Mouse (Mus musculus) CD4-positive helper T cell, adult 2 months (primary cell): ENCODE measurements around the gene Ube2i.

Experiments used
- DNase-seq: peaks from one replicate; pipeline ENCODE4 v3.0.0-alpha.2; 2012; ENCODE audit warnings: low read depth, missing footprints, low spot score

The Ube2i gene

DNA sequence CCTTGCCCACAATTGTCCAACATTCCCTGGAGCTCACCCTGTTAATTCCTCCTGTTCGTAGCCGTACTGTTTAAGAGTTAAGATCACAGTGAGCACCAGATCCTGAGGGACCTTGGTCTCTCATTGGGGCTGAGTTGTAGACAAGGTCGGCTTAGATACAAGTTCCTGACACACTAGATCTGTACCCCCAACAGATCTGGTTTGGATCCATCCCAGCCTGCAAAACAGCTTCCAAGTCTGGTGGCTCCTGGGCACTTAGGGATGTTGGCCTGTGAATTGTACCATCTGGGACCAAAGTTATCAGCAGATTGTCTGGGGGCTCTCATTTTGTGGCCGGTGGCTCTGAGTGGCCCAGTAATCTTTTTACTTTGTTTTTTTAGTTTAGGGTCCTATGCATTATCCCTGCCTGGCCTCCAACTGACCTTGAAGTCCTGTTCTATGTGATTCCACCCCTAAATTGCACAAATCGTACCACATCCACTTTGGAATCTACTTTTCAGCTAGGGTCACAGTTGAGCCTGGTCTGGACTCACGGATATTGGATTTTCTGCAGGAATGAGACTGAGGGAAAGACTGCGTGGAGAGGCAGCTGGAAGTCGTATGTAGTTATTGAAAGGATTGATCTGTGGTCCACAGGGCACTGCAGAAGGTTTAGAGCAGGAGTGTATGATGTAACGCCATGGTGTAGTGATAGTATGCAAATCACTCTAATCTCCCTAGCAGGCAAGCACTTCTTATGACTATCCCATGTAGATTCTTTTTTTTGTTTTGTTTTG lies at the start of gene Ube2i:
TSS of gene Ube2i (minus strand) at position 52 of the 776 bp plus-strand sequence.
- no peak for DNase-seq

DNA sequence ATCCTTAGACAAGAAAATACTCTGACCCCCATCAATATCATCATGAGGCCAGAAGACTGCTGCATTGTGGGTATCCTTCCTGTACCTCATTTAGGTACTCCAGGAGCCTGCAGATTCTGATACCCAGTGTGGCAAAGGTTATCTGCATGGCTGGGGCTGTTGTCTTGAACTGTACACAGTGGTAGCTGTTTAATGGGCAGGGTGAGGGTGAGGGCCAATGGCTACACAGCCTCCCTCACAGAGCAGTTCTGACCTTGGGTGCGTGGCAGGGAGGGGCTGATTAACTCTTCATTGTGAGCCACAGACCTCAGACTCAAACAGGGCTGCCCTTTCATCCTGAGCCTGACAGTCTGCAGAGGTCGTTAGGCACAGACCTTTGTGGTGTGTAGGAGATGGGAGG lies 48.5 kb upstream of the Ube2i start:
- DNase-seq, result no peak

DNA sequence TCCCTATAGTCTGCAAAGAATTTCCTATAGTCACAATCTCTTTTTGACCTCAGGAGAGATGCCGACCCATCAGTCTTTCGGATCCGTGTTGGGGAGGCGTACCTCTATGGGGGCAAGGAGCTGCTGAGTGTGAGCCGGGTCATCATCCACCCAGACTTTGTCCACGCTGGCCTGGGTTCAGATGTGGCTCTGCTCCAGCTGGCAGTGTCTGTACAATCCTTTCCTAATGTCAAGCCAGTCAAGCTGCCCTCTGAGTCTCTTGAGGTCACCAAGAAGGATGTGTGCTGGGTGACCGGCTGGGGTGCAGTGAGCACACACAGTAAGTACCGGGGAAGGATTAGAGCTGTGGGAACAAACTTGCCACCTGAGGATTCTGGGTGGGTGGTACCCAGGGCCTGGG lies 46.4 kb upstream of the Ube2i start:
- no peak for DNase-seq

DNA sequence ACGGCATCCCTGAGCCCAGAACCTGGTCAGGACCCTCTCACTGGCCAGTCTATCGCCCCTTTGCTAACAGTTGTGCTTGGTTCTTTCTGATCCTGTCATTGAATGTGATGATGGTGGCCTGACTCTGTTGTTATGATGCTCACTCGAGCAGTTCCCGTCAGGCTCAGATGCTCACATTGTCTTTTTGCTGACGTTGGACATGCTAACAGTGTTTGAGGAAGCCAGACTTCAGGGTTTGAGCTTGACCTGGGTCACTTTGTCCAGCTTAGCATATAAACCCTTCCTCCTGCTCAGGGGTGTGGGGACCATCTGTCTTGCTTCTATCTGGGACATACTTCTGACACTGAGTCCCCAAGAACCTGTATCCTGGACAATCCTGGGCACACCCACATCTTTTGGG lies 43.9 kb upstream of the Ube2i start, which contains the start of gene Prss29:
TSS of gene Prss29 (plus strand) at position 301 of the 400 bp plus-strand sequence.
- DNase-seq, result no peak

DNA sequence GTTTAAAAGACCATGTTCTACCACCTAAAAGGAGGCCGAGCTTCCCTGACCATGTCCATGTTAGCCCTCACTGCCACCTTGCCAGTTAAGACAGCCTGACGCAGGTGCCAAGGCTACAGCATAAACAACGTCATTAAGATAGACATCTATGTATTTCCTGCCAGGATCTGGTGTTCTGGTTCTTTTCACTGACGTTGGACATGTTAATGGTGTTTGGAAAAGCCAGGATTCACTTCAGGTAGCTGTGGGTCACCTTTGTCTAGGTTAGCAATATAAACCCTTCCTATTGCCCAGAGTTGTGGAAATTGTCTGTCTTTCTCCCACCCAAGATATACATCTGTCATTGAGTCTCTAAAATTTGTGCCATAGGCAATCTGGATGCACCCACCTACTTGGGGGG lies 33.9 kb upstream of the Ube2i start, which contains the start of gene Prss28:
TSS of gene Prss28 (plus strand) at position 301 of the 400 bp plus-strand sequence.
- no peak for DNase-seq

DNA sequence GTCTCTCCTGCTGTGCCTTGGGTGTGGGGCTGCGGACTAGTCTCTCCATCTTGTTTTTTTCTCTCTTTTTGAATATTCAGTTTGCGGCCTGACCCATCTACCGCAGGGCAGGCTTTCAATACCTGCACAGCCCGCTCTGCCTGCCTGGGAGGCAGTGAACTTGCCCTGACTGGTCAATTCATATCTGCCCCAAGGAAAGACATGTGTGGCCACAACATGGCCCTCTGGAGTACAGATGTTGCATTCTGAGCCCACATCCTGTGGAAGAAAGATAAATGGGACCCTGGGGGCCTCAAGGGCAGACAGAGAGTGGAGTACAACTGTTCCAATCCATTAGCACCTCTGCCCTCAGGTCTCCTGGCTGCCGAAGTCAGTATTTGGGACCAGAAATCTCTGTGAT lies 23.7 kb upstream of the Ube2i start, which contains the start of gene Prss34:
TSS of gene Prss34 (plus strand) at position 301 of the 400 bp plus-strand sequence.
- DNase-seq, result no peak

DNA sequence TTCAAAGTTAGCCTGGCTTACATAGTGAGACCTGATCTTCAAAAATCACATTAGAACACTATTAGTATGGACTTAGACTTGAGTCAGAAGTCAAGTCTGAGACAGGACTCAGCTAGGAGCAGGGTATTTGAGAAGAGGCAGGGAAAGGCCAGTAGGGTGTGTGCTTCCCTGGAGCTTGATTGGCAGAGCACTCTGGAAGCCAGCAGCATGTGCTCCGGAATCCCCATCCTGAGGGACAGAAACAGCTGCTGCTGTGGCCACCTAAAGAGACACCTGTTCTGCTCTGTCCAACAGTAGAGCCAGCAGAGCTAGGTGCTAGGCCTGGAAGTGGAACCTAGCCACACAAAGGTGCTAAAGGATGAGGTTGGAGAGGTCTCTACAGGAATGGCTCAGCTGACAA lies 19.7 kb upstream of the Ube2i start:
- DNase-seq, result no peak

DNA sequence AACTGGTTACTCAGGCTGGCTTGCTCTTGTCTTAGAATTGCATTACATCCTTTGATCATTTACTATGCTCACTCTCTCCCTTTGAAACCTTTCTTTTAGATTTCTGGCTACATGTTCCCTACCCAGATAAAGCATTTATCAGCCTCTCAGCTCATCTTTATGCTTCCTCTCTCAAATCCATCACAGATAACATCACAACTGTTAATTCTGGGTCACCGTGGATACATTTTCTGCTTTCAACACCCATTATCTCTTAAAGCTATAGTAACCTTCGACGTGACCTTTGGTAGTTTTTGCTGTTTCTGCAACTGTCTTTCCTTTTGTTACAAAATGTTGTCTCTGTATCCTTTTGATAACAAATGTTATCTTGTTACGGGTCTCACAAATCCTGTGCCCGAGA lies 19.1 kb upstream of the Ube2i start:
- DNase-seq, result no peak

DNA sequence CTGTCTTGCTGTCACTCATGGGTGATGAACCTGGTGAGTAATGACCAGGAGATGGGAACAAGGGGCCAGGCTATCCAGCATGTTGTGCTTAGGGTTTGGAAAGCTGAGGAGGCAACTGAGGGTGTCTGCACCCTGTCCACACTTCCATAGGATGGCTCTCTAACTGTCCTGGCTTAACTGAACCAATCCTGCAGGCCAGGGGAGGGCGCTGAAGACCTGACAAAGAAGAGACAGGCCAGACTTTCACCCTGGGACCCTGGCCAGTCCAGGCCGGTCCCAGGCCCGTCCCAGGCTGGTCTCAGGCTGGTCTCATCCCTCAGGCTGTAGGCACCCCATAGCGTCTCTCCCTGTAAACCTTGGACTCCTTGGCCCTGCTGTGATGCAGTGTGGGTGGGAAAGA lies 16.0 kb upstream of the Ube2i start:
- DNase-seq, result no peak

DNA sequence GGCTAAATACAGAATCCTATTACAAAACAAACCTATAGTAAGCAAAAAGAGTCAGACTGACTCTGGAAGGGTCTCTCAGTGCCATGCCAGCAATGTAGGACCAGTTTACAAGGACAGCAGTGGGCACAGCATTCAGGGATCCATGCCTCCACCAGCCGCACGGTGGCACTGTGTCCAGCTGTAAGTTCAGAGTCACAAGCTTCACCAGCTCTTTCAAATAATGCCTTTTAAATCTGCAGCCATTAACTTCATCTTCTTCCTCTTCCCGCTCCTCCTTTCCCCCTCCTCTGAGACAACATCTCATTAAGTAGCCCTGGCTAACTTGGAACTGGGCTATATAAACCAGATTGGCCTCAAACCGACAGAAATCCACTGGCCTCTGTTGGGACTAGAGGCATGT lies 14.4 kb upstream of the Ube2i start:
- DNase-seq, result peak; percentile 33

DNA sequence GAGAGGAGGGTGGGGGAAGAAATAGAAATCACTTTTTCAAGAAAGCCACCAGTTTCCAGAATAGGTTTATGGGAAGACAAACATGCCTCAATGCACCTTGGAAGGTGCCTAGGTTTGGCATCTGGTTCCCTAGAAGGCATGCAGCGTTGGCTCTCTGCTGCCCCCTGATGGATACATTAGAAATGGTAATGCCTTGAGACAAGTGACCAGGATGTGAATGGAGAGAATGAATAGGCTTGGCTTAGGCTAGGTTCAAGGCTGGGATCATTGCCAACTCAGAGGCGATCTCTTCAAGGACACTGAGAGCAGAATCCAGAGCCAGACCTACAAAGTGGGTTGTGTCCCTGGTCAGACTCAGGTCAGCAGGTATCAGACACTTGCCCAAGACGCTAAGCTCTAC lies 10.6 kb upstream of the Ube2i start:
- DNase-seq, result peak; percentile 75

DNA sequence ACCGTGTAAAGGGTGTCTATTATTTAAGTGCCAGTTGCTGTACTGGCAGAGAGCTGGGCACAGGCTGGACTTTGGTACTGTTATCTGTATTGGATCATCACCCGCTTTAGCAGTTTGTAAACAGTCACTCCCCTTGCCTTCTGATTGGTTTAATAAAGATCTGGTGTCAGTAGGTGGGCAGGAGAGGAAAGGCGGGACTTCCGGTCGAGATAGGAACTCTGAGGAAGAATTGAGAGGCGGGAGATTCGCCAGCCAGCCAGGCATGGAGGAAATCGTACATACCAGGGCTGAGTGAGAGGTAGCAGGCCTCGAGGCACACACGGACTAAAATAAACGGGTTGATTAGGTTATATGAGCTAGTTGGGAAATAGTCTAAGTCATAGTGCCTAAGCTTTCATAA lies 7.7 kb upstream of the Ube2i start:
- DNase-seq, result peak; percentile 53

DNA sequence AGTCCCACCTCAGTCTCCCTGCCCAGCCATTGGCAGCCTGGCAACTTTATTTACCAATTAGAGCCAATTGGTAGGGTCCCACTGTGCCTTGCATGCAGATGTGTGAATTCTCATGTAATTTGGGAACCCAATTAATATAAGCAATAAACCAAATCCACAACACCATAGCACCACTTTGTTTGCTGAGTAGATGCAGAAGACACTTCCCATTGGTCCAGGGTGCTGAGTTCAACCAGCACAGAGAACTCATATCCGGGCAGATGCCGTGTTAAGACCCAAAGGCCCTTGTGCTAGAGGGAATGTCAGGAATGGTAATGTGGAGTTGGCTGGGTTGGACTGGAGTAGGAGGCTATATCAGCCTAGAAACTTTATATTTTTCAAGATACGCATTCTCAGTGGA lies 1.4 kb upstream of the Ube2i start:
- no peak for DNase-seq

DNA sequence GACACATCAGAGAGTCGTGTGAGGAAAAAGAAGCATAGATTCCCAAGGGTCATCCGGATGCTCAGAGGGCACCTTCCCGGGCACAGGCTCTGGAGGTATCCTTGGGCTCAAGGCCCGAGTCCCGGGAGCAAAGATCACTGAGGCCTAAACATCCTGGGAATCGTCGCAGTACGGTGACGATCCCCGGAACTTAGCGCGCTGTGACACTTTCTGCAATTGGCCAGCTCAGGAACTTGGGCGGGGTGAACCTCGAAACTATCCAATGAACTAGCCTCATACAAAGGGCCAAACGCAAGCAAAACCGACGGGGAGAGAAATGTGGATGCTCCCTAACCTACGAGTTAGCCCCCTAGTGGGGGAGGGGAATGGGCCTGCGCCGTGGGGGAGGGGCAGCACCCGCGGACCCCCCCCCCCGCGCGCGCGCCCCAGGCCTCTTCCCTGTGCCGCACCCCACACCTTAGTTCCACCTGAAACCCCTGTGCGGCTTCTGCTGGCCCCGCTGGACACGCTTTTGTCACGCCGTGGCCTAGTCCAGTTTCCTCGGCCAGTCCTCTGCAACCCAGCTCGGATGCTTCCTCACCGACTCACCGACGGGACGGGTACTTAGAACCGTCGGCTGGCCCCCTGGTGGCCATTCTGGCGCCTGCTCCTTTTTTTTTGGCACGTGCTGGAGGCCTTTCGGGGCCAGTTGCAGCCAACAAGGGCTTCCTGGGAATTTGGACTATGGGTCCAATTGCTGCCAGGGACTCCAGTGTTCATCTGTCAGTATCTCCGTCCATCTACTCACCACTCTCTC lies 518 bp downstream of the Ube2i start:
- DNase-seq, result peak; percentile 99

DNA sequence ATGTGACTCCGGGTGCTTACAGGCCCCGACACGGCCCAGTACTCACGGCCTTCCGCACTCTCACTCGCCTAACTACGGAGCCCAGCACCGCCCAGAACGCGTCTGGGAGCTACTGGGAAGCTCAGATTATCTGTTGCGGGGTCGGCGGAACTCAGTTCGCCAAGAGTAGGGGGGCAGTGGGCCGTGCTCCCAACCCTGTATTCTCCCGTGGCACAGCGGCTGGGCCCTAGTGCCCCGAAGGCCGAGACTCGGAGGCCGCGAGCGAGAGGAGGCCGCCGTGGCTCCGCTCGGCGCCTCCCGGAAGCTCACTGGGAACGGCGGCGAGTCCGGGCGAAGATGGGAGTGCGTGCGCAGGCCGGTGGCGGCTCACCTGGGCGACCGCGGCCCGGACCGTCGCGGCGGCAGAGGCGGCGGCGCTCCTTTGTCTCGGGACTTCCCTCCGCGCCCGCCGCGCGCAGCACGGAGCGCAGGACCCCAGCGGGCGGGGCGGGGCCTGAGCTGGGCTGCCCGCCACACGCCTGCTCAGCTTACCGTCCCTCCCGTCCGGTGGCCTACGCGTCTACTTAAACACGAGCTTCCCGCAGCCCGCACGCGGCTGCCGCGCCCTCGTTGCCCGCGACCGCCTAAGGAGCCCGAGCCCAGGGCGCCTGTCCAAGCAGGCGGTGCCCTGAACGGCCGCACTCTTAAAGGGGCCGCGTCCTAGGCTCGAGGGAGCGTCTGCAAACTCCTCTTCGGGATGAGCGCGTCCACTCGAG lies 1.3 kb downstream of the Ube2i start:
- no peak for DNase-seq

DNA sequence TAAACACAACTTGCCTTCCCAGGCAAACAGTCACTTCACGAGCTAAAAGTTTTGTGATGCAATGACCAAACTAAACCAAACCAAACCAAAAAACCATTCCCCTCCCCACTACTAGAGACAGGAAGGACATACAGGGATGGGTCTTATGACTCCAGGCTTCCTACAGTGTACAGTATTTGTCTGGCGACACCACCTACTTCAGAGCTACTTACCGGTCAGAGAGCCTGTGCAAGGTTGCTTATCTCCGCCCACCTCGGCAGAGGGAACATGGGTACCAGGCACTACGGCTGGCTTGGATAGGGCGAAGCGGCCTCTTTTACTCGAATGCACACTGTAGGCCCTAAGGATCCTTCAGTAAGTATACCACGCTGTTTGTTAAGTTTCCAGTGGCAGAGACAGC lies 2.1 kb downstream of the Ube2i start:
- peak; percentile 37 for DNase-seq

DNA sequence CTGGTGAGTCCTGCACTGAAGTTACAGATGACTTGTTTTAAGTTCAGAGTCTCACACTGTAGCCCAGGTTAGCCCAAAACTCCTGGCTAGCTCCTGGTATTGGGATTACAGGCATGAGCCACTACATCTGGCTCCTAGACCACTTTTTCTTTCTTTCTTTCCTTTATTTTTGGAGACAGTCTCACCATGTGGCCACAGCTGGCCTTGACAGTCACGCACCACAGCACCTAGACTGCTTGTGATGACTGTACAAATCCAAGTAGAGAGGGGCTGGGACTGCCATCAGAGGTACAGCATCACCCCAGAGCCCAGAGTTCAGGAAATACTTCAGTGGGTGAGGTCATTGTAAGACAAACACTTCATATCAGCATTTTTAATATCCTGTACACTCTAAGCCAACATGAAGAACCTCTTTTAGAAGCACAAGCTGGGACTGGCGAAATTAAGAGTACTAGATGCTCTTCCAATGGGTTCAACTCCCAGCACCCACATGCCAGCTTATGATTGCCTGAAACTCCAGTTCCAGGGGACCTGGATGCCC lies 3.6 kb downstream of the Ube2i start:
- DNase-seq, result no peak

DNA sequence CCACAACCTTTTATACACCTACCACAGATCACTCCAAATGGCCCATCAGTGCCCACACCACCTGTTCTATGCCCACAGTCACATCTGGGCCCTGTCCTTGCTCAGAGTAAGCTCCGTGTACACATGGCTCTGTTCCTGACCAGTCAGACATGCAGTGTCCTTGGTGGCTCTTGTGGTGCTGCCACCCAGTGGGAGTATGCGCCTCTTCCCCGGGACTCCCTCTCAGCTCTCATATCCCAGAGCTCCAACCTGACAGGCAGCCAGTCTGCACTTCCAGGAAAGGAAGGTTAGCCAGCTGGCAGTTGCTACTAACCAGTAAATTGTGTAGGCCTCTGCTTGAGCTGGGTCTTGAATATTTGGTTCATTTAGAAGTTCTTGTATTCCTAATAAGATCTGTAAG lies 10.0 kb downstream of the Ube2i start:
- no peak for DNase-seq

DNA sequence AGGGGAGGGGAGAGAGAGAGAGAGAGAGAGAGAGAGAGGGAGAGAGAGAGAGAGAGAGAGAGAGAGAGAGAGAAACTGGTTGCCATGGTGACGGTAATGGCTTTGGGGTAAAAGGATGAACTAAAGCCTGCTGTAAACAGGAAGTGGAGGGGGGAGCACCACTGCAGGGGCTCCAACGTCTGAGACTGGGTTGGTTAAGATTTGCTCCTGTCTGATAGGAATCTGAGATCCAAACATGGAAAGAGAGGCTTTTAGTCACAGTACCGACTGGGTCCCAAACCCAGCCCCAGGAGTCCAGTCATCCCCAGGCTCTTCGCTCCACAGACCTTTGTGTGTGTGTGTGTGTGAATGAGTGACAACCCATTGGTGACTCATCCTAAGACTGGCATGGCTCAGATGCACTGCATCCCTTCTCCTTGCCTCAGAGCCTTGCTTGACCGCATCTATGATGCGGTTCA lies 16.6 kb downstream of the Ube2i start:
- peak; percentile 84 for DNase-seq

DNA sequence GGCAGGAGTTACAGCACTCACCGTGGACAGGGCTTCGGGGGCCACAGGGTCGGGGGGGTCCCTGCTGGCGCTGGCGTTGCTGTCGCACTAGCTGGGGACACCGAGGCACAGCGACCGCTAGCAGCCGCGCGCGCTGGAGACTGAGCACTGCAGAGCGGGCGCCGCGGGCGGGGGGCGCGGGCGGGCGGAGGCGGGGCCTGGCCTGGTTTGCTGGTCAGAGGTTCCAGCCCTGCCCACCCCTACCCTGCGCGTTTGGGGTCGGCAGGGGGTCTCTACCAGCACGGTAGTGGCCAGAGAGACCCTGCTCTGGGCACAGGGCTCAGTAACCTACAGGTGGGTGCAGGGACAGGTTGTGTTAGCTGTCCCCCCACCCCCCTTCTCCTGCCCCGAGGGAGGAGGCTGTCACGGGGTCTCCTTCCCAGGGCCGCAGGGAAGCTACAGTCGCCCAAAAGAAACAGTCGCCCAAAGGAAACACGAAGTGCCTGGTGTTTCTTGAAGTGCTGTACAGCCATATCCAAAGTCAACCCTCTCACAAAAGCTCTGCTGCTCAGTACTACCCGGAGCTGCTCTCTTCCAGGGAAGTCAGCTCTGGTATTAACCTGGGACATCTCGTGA lies 18.2 kb downstream of the Ube2i start, which contains the start of gene Baiap3:
TSS of gene Baiap3 (minus strand) at position 225 of the 615 bp plus-strand sequence.
- DNase-seq, result peak; percentile 35

DNA sequence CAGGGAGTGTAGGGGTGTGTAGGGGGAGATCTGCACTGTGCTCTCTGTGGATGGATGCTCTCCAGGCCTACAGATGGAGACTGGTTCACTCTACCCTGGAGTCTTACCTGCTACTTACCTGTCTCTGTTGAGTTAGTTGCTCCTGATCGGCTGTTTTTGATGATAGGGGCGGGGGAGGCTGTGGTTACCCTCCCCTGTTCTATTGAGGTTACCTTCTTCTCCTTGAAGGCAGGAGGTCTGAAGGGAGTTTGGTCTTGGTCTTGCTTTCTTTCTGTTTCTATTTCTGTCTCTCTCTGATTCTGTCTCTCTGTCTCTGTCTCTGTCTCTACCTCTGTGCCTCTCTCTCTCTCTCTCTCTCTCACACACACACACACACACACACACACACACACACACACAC lies 19.3 kb downstream of the Ube2i start:
- peak; percentile 60 for DNase-seq
